Mouse (Mus musculus) bone marrow, adult 2 months (tissue): ENCODE measurements around the gene Pced1b. TPM values are rescaled to one million over a fixed set of nuclear protein-coding genes. Genes with fewer than 3 reads are reported as not detected.
"Not testable (repeated sequence)": the region's sequence is repeated elsewhere in the genome, so short reads cannot be mapped to it uniquely, and the experiment has no call there.

Source experiments
- H3K27ac ChIP-seq: fragments of 200-500 bp; 2 replicates; pipeline ENCODE4 v1.5.1; 2012; ENCODE audit warnings: low read depth, mild to moderate bottlenecking, control low read depth, inconsistent platforms, low read length; ENCODE audit not compliant: control insufficient read depth, poor library complexity, insufficient read depth
- H3K4me1 ChIP-seq: fragments of 200-500 bp; 2 replicates; pipeline ENCODE4 v1.6.1; 2011; ENCODE audit warnings: low read length; ENCODE audit not compliant: control insufficient read depth, insufficient read depth
- H3K4me3 ChIP-seq: fragments of 200-500 bp; replicated peaks from 2 replicates; pipeline ENCODE3; 2011; ENCODE audit warnings: mild to moderate bottlenecking, low read depth, low read length, control low read depth; ENCODE audit not compliant: control insufficient read depth
- CTCF ChIP-seq: fragments of 200-500 bp; IDR thresholded peaks from 2 replicates; pipeline ENCODE4 v1.5.1; 2011; ENCODE audit warnings: low read length, control low read depth; ENCODE audit not compliant: control insufficient read depth, insufficient read depth
- POLR2A ChIP-seq: fragments of 200-500 bp; IDR thresholded peaks from 2 replicates; pipeline ENCODE4 v1.6.1; 2011; ENCODE audit warnings: low read depth, mild to moderate bottlenecking, control low read depth, low read length, borderline replicate concordance; ENCODE audit not compliant: control insufficient read depth
- whole genome bisulfite sequencing: fragments of 180-500 bp; shearing (Covaris S2); methylation state at CpG from one replicate; pipeline ENCODE4 v1.1.7; 2018; 5-methylcytosine and 5-hydroxymethylcytosine counted together
- polyA plus RNA-seq: library from polyadenylated mRNA; stranded (reverse); fragments of >200 nt; gene quantifications from 2 replicates; pipeline ENCODE4 v1.2.4, GENCODE M21; 2011; ENCODE audit warnings: low replicate concordance; ENCODE audit not compliant: missing spikeins, insufficient read depth, insufficient read length

Pced1b gene
- polyA plus RNA-seq = 13.6 and 19.7 TPM in 2 replicates

- H3K4me3 ChIP-seq = peak within 1 kb of the TSS; percentile 66
- WGBS = 1% methylated on average over 116 of the region's 125 CpGs
- no peak for TF ChIP-seq CTCF
- no peak; the same call in 1 of the 2 replicates for TF ChIP-seq POLR2A
- H3K4me1 ChIP-seq = no peaks in the 10 kb centered on the region; the same call in 1 of the 2 replicates
- H3K27ac ChIP-seq = peak within 1 kb of the TSS; percentile 41; the same call in 1 of the 2 replicates
Observed at GRCm38 (mm10) chr15:97246911-97247790, at the start of gene Pced1b, which contains the start of gene Amigo2. TSS of gene Pced1b (plus strand) at chr15:97247107. TSS of gene Amigo2 (minus strand) at chr15:97247287.

- WGBS = 77% methylated on average over 3 of the region's 3 CpGs
- H3K4me1 ChIP-seq = no peaks in the 10 kb centered on the region
- H3K4me3 ChIP-seq = no peak overlapping the region
- no peak overlapping the region for H3K27ac ChIP-seq
- TF ChIP-seq CTCF (no peak), POLR2A (no peak)
Observed at GRCm38 (mm10) chr15:97204889-97205288, 42.0 kb upstream of the Pced1b start.

GRCm38 (mm10) chr15:97205776-97206175, 41.1 kb upstream of the Pced1b start:
- no peak for TF ChIP-seq POLR2A
- no peak overlapping the region for H3K4me3 ChIP-seq
- H3K4me1 ChIP-seq = no peaks in the 10 kb centered on the region
- WGBS = 57% methylated on average over 10 of the region's 10 CpGs
- no peak overlapping the region for H3K27ac ChIP-seq

GRCm38 (mm10) chr15:97206506-97206905, 40.4 kb upstream of the Pced1b start:
- WGBS = 87% methylated on average over 8 of the region's 8 CpGs
- Histone ChIP-seq H3K4me3 (no peak overlapping the region), H3K27ac (no peak overlapping the region), H3K4me1 (no peaks in the 10 kb centered on the region)
- TF ChIP-seq POLR2A (no peak), CTCF (no peak)

- whole genome bisulfite sequencing = 85% methylated on average over 3 of the region's 3 CpGs
Observed at GRCm38 (mm10) chr15:97209754-97210153, 37.2 kb upstream of the Pced1b start.

GRCm38 (mm10) chr15:97212501-97213477, 34.1 kb upstream of the Pced1b start:
- Histone ChIP-seq H3K4me1 (no peaks in the 10 kb centered on the region), H3K27ac (peak overlapping the region; percentile 24; the same call in 1 of the 2 replicates), H3K4me3 (peak overlapping the region; percentile 36)
- TF ChIP-seq POLR2A (no peak), CTCF (no peak)
- WGBS = 16% methylated on average over 17 of the region's 17 CpGs

More at GRCm38 (mm10) chr15:97209754-97210153, 37.2 kb upstream of the Pced1b start:
- H3K4me3 ChIP-seq, H3K27ac ChIP-seq, H3K4me1 ChIP-seq: not testable (repeated sequence)

GRCm38 (mm10) chr15:97216843-97217242, 30.1 kb upstream of the Pced1b start:
- 89% methylated on average over 5 of the region's 5 CpGs for WGBS
- H3K4me3 ChIP-seq = no peak overlapping the region
- no peak for TF ChIP-seq CTCF
- TF ChIP-seq POLR2A = no peak
- H3K4me1 ChIP-seq = no peaks in the 10 kb centered on the region
- no peak overlapping the region for H3K27ac ChIP-seq

GRCm38 (mm10) chr15:97223431-97223830, 23.5 kb upstream of the Pced1b start:
- TF ChIP-seq CTCF (no peak), POLR2A (no peak)
- Histone ChIP-seq H3K4me3 (no peak overlapping the region), H3K4me1 (no peaks in the 10 kb centered on the region), H3K27ac (no peak overlapping the region)
- WGBS = 91% methylated on average over 10 of the region's 10 CpGs
